Mouse (Mus musculus) hindbrain, embryonic 15.5 days (tissue): ENCODE results near the gene Aldh3b3. TPM values are rescaled to one million over a fixed set of nuclear protein-coding genes. Genes with fewer than 3 reads are reported as not detected.

Experiments used
- ATAC-seq: fragments of 200-750 bp; cut with Nextera tagmentation; 2 replicates; pipeline ENCODE4 v1.8.0; 2017; ENCODE audit warnings: low read depth, moderate number of reproducible peaks, moderate TSS enrichment; ENCODE audit not compliant: low FRiP score
- H3K27ac ChIP-seq: fragments of 300-500 bp; sonication (generic); replicated peaks from 2 replicates; pipeline ENCODE4 v1.5.1; 2015; ENCODE audit warnings: mild to moderate bottlenecking, inconsistent platforms
- H3K27me3 ChIP-seq: fragments of 300-500 bp; sonication (generic); 2 replicates; pipeline ENCODE4 v1.6.1; 2015; ENCODE audit warnings: control low read depth, inconsistent platforms
- H3K36me3 ChIP-seq: fragments of 300-500 bp; sonication (generic); 2 replicates; pipeline ENCODE4 v1.6.1; 2015; ENCODE audit warnings: control low read depth, inconsistent platforms
- H3K4me1 ChIP-seq: fragments of 300-500 bp; sonication (generic); replicated peaks from 2 replicates; pipeline ENCODE4 v1.6.1; 2015; ENCODE audit warnings: control low read depth, inconsistent platforms
- H3K4me2 ChIP-seq: fragments of 300-500 bp; sonication (generic); 2 replicates; pipeline ENCODE4 v1.6.1; 2015; ENCODE audit warnings: moderate library complexity, mild to moderate bottlenecking, inconsistent platforms
- H3K4me3 ChIP-seq: fragments of 300-500 bp; sonication (generic); 2 replicates; pipeline ENCODE4 v1.5.1; 2015; ENCODE audit warnings: mild to moderate bottlenecking, inconsistent platforms
- H3K9ac ChIP-seq: fragments of 300-500 bp; sonication (generic); 2 replicates; pipeline ENCODE4 v1.6.1; 2015; ENCODE audit warnings: inconsistent platforms
- H3K9me3 ChIP-seq: fragments of 300-500 bp; sonication (generic); 2 replicates; pipeline ENCODE4 v1.6.1; 2016; ENCODE audit warnings: control low read depth, inconsistent platforms
- WGBS: fragments of 180-500 bp; shearing (Covaris S2); methylation state at CpG from one replicate; pipeline ENCODE4 v1.1.7; 2015; 5-methylcytosine and 5-hydroxymethylcytosine counted together
- polyA plus RNA-seq: library from polyadenylated mRNA; unstranded; fragments of >200 nt; fragmentation: Nextera tagmentation; extraction: Ambion mirVana; gene quantifications from 2 replicates; pipeline ENCODE4 v1.2.1, GENCODE M21; 2015

Aldh3b3 gene
- polyA plus RNA-seq, 1 experiment from 2014 or later, result not detected

GRCm38 (mm10) chr19:3926279-3926678 is 32.2 kb upstream of the Aldh3b3 start:
- Histone ChIP-seq H3K36me3 (no peaks in the 10 kb centered on the region), H3K4me3 (no peak overlapping the region), H3K27ac (no peak overlapping the region), H3K4me2 (no peak overlapping the region), H3K27me3 (no peaks in the 10 kb centered on the region), H3K9ac (no peak overlapping the region), H3K4me1 (peaks cover 25% of the 10 kb centered on the region), H3K9me3 (no peaks in the 10 kb centered on the region)
- WGBS, result 70% methylated on average over 3 of the region's 3 CpGs
- ATAC-seq, result no peak

GRCm38 (mm10) chr19:3926685-3927084 is 31.8 kb upstream of the Aldh3b3 start:
- no peak for ATAC-seq
- Histone ChIP-seq H3K9me3 (no peaks in the 10 kb centered on the region), H3K9ac (no peak overlapping the region), H3K4me2 (no peak overlapping the region), H3K4me1 (peaks cover 25% of the 10 kb centered on the region), H3K27me3 (no peaks in the 10 kb centered on the region), H3K4me3 (no peak overlapping the region), H3K36me3 (no peaks in the 10 kb centered on the region), H3K27ac (no peak overlapping the region)
- WGBS, result 65% methylated on average over 6 of the region's 6 CpGs

- ATAC-seq, result no peak
These were observed 30.5 kb upstream of the Aldh3b3 start for GRCm38 (mm10) chr19:3927989-3928388.

GRCm38 (mm10) chr19:3928779-3929178 is 29.7 kb upstream of the Aldh3b3 start:
- Histone ChIP-seq H3K36me3 (no peaks in the 10 kb centered on the region), H3K9me3 (no peaks in the 10 kb centered on the region), H3K4me1 (peaks cover 25% of the 10 kb centered on the region), H3K27me3 (no peaks in the 10 kb centered on the region), H3K9ac (no peak overlapping the region), H3K4me2 (no peak overlapping the region; the same call in 1 of the 2 replicates), H3K27ac (peak overlapping the region; percentile 73; the same call in 1 of the 2 replicates), H3K4me3 (no peak overlapping the region)
- ATAC-seq, result 0 out of 2 replicates have a peak, but pooled peaks have one; percentile 3
- WGBS, result 58% methylated on average over 4 of the region's 4 CpGs

More at GRCm38 (mm10) chr19:3927989-3928388, 30.5 kb upstream of the Aldh3b3 start:
- H3K4me2 ChIP-seq, result no peak overlapping the region
- 81% methylated on average over 4 of the region's 4 CpGs for WGBS
- no peak overlapping the region for H3K4me3 ChIP-seq
- H3K27me3 ChIP-seq, result no peaks in the 10 kb centered on the region
- H3K9ac ChIP-seq, result no peak overlapping the region
- H3K27ac ChIP-seq, result no peak overlapping the region
- peaks cover 25% of the 10 kb centered on the region for H3K4me1 ChIP-seq
- no peaks in the 10 kb centered on the region for H3K9me3 ChIP-seq
- H3K36me3 ChIP-seq, result no peaks in the 10 kb centered on the region

GRCm38 (mm10) chr19:3929211-3929941 is 29.1 kb upstream of the Aldh3b3 start, which contains the start of gene Aldh3b1:
Aldh3b1 (minus strand) TSS chr19:3929808.
- no peaks in the 10 kb centered on the region for H3K27me3 ChIP-seq
- H3K4me3 ChIP-seq, result no peak within 1 kb of the TSS
- H3K36me3 ChIP-seq, result no peaks in the 10 kb centered on the region
- H3K27ac ChIP-seq, result peak within 1 kb of the TSS; percentile 73
- no peaks in the 10 kb centered on the region for H3K9me3 ChIP-seq
- WGBS, result 47% methylated on average over 12 of the region's 12 CpGs
- peak; percentile 85 for ATAC-seq
- peak within 1 kb of the TSS; percentile 19 for H3K4me2 ChIP-seq
- no peak within 1 kb of the TSS for H3K9ac ChIP-seq
- H3K4me1 ChIP-seq, result peaks cover 25% of the 10 kb centered on the region

GRCm38 (mm10) chr19:3930262-3931057 is 28.0 kb upstream of the Aldh3b3 start:
- H3K4me1 ChIP-seq, result peaks cover 29% of the 10 kb centered on the region
- no peak overlapping the region for H3K4me3 ChIP-seq
- H3K9me3 ChIP-seq, result no peaks in the 10 kb centered on the region
- H3K36me3 ChIP-seq, result no peaks in the 10 kb centered on the region
- peak overlapping the region; percentile 73 for H3K27ac ChIP-seq
- no peak overlapping the region for H3K4me2 ChIP-seq
- ATAC-seq, result no peak
- 65% methylated on average over 21 of the region's 21 CpGs for WGBS
- H3K9ac ChIP-seq, result no peak overlapping the region
- peaks cover 6% of the 10 kb centered on the region; the same call in 1 of the 2 replicates for H3K27me3 ChIP-seq

- Histone ChIP-seq H3K9ac (no peak overlapping the region), H3K4me2 (no peak overlapping the region), H3K27ac (no peak overlapping the region), H3K9me3 (no peaks in the 10 kb centered on the region), H3K27me3 (peaks cover 10% of the 10 kb centered on the region; the same call in 1 of the 2 replicates), H3K4me1 (peaks cover 41% of the 10 kb centered on the region), H3K36me3 (no peaks in the 10 kb centered on the region), H3K4me3 (no peak overlapping the region)
- 91% methylated on average over 9 of the region's 9 CpGs for WGBS
- no peak for ATAC-seq
These were observed 26.7 kb upstream of the Aldh3b3 start for GRCm38 (mm10) chr19:3931716-3932115.

- H3K27me3 ChIP-seq, result peaks cover 10% of the 10 kb centered on the region; the same call in 1 of the 2 replicates
- H3K9me3 ChIP-seq, result no peaks in the 10 kb centered on the region
- peak within 1 kb of the TSS; percentile 34; the same call in 1 of the 2 replicates for H3K9ac ChIP-seq
- H3K4me3 ChIP-seq, result peak within 1 kb of the TSS; percentile 37
- 9% methylated on average over 41 of the region's 42 CpGs for WGBS
- ATAC-seq, result peak; percentile 69; the same call in 1 of the 2 replicates
- H3K4me2 ChIP-seq, result peak within 1 kb of the TSS; percentile 72
- peaks cover 25% of the 10 kb centered on the region for H3K4me1 ChIP-seq
- H3K36me3 ChIP-seq, result no peaks in the 10 kb centered on the region
- no peak within 1 kb of the TSS for H3K27ac ChIP-seq
These were observed 23.2 kb upstream of the Aldh3b3 start, which contains the start of gene Unc93b1 for GRCm38 (mm10) chr19:3935032-3935895. Unc93b1 (plus strand) TSS chr19:3935186.

GRCm38 (mm10) chr19:3935896-3936850 is 22.3 kb upstream of the Aldh3b3 start:
- no peaks in the 10 kb centered on the region for H3K36me3 ChIP-seq
- peak overlapping the region; percentile 37 for H3K4me3 ChIP-seq
- peak overlapping the region; percentile 72 for H3K4me2 ChIP-seq
- 8% methylated on average over 22 of the region's 22 CpGs for WGBS
- H3K4me1 ChIP-seq, result peaks cover 16% of the 10 kb centered on the region
- peaks cover 10% of the 10 kb centered on the region; the same call in 1 of the 2 replicates for H3K27me3 ChIP-seq
- H3K27ac ChIP-seq, result no peak overlapping the region
- H3K9ac ChIP-seq, result peak overlapping the region; percentile 34; the same call in 1 of the 2 replicates
- no peaks in the 10 kb centered on the region for H3K9me3 ChIP-seq
- ATAC-seq, result 0 out of 2 replicates have a peak, but pooled peaks have one; percentile 27

- Histone ChIP-seq H3K27ac (no peak overlapping the region), H3K27me3 (no peaks in the 10 kb centered on the region), H3K4me3 (no peak overlapping the region), H3K9me3 (no peaks in the 10 kb centered on the region), H3K4me2 (no peak overlapping the region), H3K9ac (no peak overlapping the region), H3K36me3 (no peaks in the 10 kb centered on the region), H3K4me1 (no peaks in the 10 kb centered on the region)
- 85% methylated on average over 7 of the region's 7 CpGs for WGBS
- no peak for ATAC-seq
These were observed 16.1 kb upstream of the Aldh3b3 start for GRCm38 (mm10) chr19:3942315-3942714.
